Mouse (Mus musculus) kidney, embryonic 15.5 days (tissue): ENCODE measurements around the gene Fam57a. TPM values are rescaled to one million over a fixed set of nuclear protein-coding genes. Genes with fewer than 3 reads are reported as not detected.

Source experiments
- ATAC-seq: fragments of 200-750 bp; cut with Nextera tagmentation; replicated peaks from 2 replicates; pipeline ENCODE4 v1.8.0; 2017; ENCODE audit warnings: moderate TSS enrichment; ENCODE audit not compliant: low FRiP score
- H3K27ac ChIP-seq: fragments of 300-500 bp; sonication (generic); 2 replicates; pipeline ENCODE4 v1.5.1; 2015; ENCODE audit warnings: mild to moderate bottlenecking, inconsistent platforms
- H3K27me3 ChIP-seq: fragments of 300-500 bp; sonication (generic); 2 replicates; pipeline ENCODE4 v1.6.1; 2015; ENCODE audit warnings: inconsistent platforms
- H3K36me3 ChIP-seq: fragments of 300-500 bp; sonication (generic); 2 replicates; pipeline ENCODE4 v1.6.1; 2015; ENCODE audit warnings: inconsistent platforms
- H3K4me1 ChIP-seq: fragments of 300-500 bp; sonication (generic); 2 replicates; pipeline ENCODE4 v1.6.1; 2015; ENCODE audit warnings: inconsistent platforms
- H3K4me2 ChIP-seq: fragments of 300-500 bp; sonication (generic); 2 replicates; pipeline ENCODE4 v1.6.1; 2015; ENCODE audit warnings: moderate library complexity, mild to moderate bottlenecking, inconsistent platforms
- H3K4me3 ChIP-seq: fragments of 300-500 bp; sonication (generic); replicated peaks from 2 replicates; pipeline ENCODE4 v1.5.1; 2015; ENCODE audit warnings: mild to moderate bottlenecking, inconsistent platforms
- H3K9ac ChIP-seq: fragments of 300-500 bp; sonication (generic); 2 replicates; pipeline ENCODE4 v1.6.1; 2015; ENCODE audit warnings: mild to moderate bottlenecking, inconsistent platforms
- H3K9me3 ChIP-seq: fragments of 300-500 bp; sonication (generic); replicated peaks from 2 replicates; pipeline ENCODE4 v1.6.1; 2016; ENCODE audit warnings: inconsistent platforms
- WGBS: fragments of 180-500 bp; shearing (Covaris S2); methylation state at CpG from one replicate; pipeline ENCODE4 v1.1.7; 2015; ENCODE audit warnings: mixed read lengths; 5-methylcytosine and 5-hydroxymethylcytosine counted together
- polyA plus RNA-seq: library from polyadenylated mRNA; unstranded; fragments of >200 nt; fragmentation: Nextera tagmentation; extraction: Ambion mirVana; gene quantifications from 2 replicates; pipeline ENCODE4 v1.2.1, GENCODE M21; 2015

Gene Fam57a
- polyA plus RNA-seq, 1 experiment from 2014 or later = 27.0 TPM

DNA sequence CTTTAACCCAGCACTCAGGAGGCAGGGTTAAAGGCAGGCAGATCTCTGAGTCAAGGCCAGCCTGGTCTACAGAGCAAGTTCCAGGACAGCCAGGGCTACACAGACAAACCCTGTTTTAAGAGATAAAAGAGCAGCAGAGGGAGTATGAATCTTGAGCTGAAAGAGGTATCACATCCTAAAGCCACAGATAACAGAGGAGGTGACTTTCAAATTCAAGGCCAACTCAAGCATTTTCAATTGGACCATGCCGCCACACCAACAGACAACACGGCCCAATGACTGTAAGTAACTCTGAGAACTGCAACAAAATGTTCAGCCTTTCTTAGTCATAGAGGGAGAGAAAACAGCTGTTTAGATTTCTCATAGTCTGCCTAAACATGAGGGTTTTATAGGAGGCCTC lies 25.3 kb upstream of the Fam57a start:
- Histone ChIP-seq H3K9me3 (no peaks in the 10 kb centered on the region), H3K27me3 (no peaks in the 10 kb centered on the region), H3K4me1 (0 out of 2 replicates have a peak, but pooled peaks cover 4% of the 10 kb centered on the region), H3K9ac (no peak overlapping the region), H3K36me3 (peaks cover 31% of the 10 kb centered on the region), H3K27ac (no peak overlapping the region), H3K4me2 (no peak overlapping the region), H3K4me3 (no peak overlapping the region)
- no peak for ATAC-seq
- 94% methylated on average over 2 of the region's 2 CpGs for whole genome bisulfite sequencing

DNA sequence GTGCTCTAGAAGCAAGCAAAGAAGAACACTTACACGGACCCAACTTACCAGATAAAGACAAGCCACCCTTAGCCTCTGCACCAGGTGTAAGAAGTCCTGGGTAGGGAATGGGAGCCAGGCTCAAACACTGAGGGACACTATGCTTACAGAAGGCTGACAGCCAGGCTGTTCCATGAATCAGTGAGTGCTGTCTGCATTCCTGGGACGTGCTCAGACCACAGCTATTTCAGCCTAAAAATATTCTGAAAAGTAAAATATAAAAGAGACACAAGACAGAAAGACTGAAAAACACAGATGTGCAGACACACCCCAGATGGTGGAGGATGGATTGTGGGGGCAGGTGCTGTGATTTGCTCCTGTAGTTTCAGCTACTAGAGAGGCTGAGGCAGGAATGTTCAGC lies 24.6 kb upstream of the Fam57a start:
- no peaks in the 10 kb centered on the region for H3K9me3 ChIP-seq
- H3K27me3 ChIP-seq = no peaks in the 10 kb centered on the region
- no peak overlapping the region for H3K4me3 ChIP-seq
- H3K4me1 ChIP-seq = 0 out of 2 replicates have a peak, but pooled peaks cover 4% of the 10 kb centered on the region
- ATAC-seq = no peak
- H3K4me2 ChIP-seq = no peak overlapping the region
- no peak overlapping the region for H3K9ac ChIP-seq
- WGBS = 90% methylated on average over 2 of the region's 2 CpGs
- no peak overlapping the region for H3K27ac ChIP-seq
- peaks cover 29% of the 10 kb centered on the region for H3K36me3 ChIP-seq

DNA sequence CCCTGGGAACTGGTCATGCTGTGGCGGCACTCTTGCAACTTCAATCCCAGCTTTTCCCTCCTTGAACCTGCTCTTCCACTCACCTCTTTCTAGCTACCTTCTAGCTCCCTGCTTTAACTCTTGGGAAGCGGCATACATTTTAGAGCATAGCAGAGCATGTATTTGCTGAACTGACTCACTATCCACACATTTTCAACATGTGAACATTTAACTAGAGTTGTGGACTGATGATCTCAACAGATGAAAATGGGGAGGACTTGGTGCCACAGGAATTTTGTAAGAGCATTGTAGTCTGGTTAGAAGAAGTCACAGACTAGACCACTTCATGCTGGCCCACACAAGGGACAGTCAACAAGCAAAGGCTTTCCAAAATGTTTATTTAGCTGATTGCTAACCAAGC lies 21.1 kb upstream of the Fam57a start:
- Histone ChIP-seq H3K9me3 (no peaks in the 10 kb centered on the region), H3K4me1 (peaks cover 10% of the 10 kb centered on the region; the same call in 1 of the 2 replicates), H3K9ac (no peak overlapping the region), H3K36me3 (peaks cover 43% of the 10 kb centered on the region), H3K27ac (no peak overlapping the region), H3K27me3 (no peaks in the 10 kb centered on the region), H3K4me2 (no peak overlapping the region), H3K4me3 (no peak overlapping the region)
- ATAC-seq = no peak
- WGBS = 89% methylated on average over 2 of the region's 2 CpGs

DNA sequence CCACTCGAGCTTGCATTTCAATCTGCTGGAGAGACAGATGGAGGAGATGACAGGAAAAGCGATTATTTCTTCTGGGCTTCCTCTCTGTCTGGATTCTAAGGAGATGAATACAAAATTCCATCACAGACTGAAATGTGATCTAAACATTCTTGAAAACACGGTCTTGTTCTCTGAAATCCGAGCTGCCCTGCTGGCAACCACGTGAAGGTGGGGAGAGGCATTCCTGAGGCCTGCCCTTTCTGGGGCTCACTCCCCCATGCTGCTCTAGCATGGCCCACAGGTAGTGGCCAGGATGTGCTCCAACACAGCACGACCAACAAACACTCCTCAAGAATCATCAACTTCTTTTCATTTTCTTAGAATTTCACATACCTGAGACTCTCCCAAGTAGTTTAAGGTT lies 19.2 kb upstream of the Fam57a start:
- no peak overlapping the region for H3K4me3 ChIP-seq
- H3K36me3 ChIP-seq = peaks cover 38% of the 10 kb centered on the region
- H3K9me3 ChIP-seq = no peaks in the 10 kb centered on the region
- WGBS = 31% methylated on average over 6 of the region's 6 CpGs
- H3K9ac ChIP-seq = no peak overlapping the region
- no peaks in the 10 kb centered on the region for H3K27me3 ChIP-seq
- H3K27ac ChIP-seq = 0 out of 2 replicates have a peak overlapping the region, but pooled peaks have one; percentile 37
- H3K4me2 ChIP-seq = no peak overlapping the region
- peaks cover 10% of the 10 kb centered on the region; the same call in 1 of the 2 replicates for H3K4me1 ChIP-seq
- no peak for ATAC-seq

DNA sequence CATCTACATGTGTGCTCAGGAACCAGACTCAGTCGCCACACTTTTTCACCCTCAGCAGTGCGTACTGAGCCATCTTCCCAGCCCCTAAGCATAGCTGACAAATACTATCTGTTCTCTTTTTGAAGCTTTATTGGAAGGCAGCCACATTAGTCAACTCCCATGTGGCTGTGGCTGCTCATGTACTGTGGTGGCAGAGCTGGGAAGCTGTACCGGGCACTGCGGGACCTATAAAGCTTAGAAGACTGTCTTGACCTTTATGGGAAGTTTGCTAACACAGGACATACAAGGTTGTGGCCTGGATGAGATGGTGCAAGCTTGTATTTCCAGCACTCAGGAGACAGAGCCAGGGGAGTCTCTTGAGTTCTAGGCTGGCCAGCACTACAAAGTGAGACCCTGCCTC lies 12.8 kb upstream of the Fam57a start:
- Histone ChIP-seq H3K9me3 (no peaks in the 10 kb centered on the region), H3K36me3 (peaks cover 16% of the 10 kb centered on the region), H3K4me1 (no peaks in the 10 kb centered on the region), H3K4me2 (no peak overlapping the region), H3K27ac (no peak overlapping the region), H3K4me3 (no peak overlapping the region), H3K9ac (no peak overlapping the region), H3K27me3 (no peaks in the 10 kb centered on the region)
- ATAC-seq = no peak
- 94% methylated on average over 4 of the region's 4 CpGs for WGBS

DNA sequence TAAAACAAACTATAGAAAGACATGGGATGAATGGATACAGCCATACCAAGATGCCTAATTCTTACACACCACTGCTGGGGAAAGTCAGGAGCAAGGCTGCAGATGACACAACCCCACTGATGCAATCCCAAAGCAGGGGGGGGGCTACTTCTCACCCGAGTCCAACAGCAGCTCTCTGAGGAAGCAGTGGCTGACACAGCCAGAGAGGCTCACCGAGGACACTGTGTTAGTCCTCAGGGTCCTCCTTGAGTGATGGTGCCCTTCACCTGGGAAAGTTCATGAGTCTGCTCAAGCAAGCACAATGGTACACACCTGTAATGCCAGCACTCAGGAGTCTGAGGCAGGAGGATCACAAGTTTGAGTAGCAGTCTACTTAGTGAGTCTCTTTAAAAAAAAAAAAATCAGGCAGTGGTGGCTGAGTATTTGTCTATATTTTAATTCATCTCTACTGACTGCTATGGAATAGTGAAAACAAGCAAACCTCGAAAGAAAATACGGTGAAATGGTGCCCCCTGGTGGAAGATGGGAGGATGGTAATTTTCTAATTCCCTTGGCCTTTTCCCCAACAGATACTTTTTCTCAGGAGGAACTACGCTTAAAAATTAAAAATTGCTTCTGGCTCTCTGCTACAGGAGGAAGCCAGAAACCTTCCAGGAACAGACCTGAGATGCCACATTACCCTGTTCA lies 12.2 kb upstream of the Fam57a start:
- 31% methylated on average over 5 of the region's 5 CpGs for WGBS
- H3K36me3 ChIP-seq = peaks cover 20% of the 10 kb centered on the region
- no peak overlapping the region for H3K27ac ChIP-seq
- H3K4me3 ChIP-seq = no peak overlapping the region
- ATAC-seq = no peak
- H3K4me2 ChIP-seq = no peak overlapping the region
- H3K9ac ChIP-seq = no peak overlapping the region
- H3K4me1 ChIP-seq = no peaks in the 10 kb centered on the region
- no peaks in the 10 kb centered on the region for H3K9me3 ChIP-seq
- H3K27me3 ChIP-seq = no peaks in the 10 kb centered on the region

DNA sequence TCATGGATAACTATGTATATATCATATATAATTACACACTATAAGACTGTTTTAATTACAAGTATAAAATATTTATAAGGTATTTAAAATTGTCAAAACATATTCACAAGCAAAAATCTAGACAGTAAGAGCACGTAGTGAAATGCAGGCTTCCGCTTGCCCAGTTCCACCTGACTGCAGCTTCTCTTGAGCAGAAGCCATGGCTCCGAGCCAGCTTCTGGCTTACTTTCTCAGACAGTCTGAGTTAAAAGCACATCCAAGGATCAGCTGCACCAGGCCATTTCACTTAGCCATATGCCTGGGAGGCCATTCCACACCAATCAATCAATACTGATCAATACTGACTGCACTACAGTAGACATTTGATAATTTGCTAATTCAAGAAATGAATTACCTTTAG lies 10.5 kb upstream of the Fam57a start:
- Histone ChIP-seq H3K4me3 (no peak overlapping the region), H3K27ac (no peak overlapping the region), H3K4me1 (no peaks in the 10 kb centered on the region), H3K27me3 (no peaks in the 10 kb centered on the region), H3K36me3 (peaks cover 23% of the 10 kb centered on the region), H3K9ac (no peak overlapping the region), H3K4me2 (no peak overlapping the region), H3K9me3 (no peaks in the 10 kb centered on the region)
- no peak for ATAC-seq
- 81% methylated on average over 3 of the region's 3 CpGs for WGBS

DNA sequence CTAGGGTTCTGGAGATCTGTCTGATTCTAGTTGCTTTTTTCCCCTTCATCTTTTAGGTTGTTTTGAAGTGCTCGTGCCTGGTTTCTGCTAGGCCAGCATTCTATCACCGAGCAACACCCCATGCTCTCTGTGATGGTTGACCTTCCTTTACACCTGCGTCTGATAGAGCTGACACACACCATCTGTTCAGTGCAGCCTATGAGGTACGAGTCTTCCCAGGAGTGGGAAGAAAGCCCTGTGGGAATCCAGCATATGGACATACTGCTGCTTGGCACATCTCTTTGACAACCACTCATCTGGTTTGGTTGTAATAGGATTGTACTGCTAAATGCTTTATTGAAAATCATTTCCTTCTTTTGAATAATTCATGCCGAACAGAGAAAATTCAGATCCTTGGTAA lies 9.3 kb upstream of the Fam57a start:
- H3K9ac ChIP-seq = no peak overlapping the region
- 66% methylated on average over 5 of the region's 5 CpGs for WGBS
- ATAC-seq = no peak
- no peak overlapping the region for H3K4me3 ChIP-seq
- H3K27ac ChIP-seq = no peak overlapping the region
- no peak overlapping the region for H3K4me2 ChIP-seq
- no peaks in the 10 kb centered on the region for H3K4me1 ChIP-seq
- H3K27me3 ChIP-seq = no peaks in the 10 kb centered on the region
- H3K9me3 ChIP-seq = no peaks in the 10 kb centered on the region
- H3K36me3 ChIP-seq = peaks cover 27% of the 10 kb centered on the region

DNA sequence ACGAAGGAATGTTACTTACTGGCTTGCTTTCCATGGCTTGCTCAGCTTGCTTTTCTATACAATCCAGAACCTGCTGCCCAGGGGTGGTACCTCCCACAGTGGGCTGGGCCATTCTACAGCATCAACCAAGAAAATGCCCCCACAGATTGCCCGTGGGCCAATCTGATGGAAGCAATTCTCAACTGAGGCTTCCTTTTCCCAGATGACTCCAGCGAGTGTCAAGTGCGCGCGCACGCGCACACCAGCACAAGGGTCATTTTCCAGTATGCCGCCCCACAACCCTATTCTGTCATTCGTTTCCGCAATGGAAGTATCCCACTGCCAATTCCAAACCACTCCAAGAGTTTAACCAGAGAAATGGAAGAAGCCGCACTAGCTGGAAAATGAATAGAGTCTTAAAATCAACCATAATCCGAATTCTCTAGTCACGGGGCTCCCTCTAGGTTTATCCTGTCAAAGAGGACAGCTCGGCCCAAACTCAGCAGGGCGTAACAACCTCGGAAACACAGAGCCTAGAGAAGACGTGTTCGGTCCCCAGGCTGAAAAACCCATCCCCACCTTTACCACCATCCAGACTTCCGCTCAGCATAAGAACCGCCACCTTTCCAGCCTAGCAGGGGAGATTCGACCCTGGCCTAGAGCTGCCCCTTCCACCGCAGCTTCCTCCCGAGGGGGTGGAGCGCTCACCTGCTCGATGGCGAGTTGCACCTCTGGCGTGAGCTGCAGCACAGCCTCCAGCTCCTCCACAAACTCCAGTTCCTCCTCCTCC lies 561 bp upstream of the Fam57a start:
- Histone ChIP-seq H3K4me2 (peak overlapping the region; percentile 87), H3K4me3 (peak overlapping the region; percentile 81), H3K9me3 (no peaks in the 10 kb centered on the region), H3K4me1 (peaks cover 12% of the 10 kb centered on the region), H3K27ac (peak overlapping the region; percentile 63), H3K9ac (peak overlapping the region; percentile 62), H3K27me3 (no peaks in the 10 kb centered on the region), H3K36me3 (peaks cover 24% of the 10 kb centered on the region)
- WGBS = 1% methylated on average over 28 of the region's 28 CpGs
- peak; percentile 81 for ATAC-seq

DNA sequence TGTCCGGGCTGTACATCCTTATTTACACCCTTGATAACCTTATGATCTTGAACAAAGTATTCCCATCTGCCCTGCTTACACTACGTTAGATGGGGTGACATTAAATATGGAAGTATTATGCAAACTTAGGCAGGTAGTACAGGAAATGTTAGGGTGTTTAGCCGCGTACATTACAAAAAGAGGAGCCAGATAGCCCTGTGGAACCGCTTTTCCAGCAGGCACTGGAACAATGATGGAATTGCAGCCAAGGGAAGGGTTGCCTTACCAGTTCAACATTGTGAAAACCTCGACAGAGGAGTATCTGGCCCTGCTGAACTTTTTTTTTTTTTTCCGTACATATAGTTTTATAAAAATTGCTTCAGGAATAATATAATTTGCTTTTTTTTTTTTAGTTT lies 672 bp downstream of the Fam57a start:
- Histone ChIP-seq H3K4me2 (peak overlapping the region; percentile 87), H3K4me3 (peak overlapping the region; percentile 81), H3K9ac (peak overlapping the region; percentile 62), H3K27ac (no peak overlapping the region), H3K36me3 (peaks cover 17% of the 10 kb centered on the region), H3K27me3 (no peaks in the 10 kb centered on the region), H3K9me3 (no peaks in the 10 kb centered on the region), H3K4me1 (peaks cover 12% of the 10 kb centered on the region)
- ATAC-seq = no peak
- WGBS = 17% methylated on average over 7 of the region's 7 CpGs

DNA sequence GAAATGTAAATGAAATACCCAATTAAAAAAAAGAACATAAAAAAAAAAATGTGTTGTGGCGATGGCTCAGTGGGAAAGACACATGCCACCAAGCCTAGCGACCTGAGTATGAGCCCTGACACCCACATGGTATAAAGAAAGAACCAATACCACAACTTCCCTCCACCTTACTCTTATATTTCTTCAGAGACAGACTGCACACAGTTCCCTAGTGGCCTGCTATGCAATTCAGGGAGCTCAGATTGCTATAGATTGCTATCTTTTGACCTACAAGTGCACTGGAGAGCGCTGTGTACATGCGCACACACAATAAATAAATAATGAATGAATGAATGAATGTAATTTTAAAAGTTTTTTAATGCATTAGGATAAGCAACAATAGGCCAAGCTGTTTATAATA lies 4.3 kb downstream of the Fam57a start:
- peaks cover 6% of the 10 kb centered on the region for H3K4me1 ChIP-seq
- H3K4me3 ChIP-seq = no peak overlapping the region
- H3K27me3 ChIP-seq = no peaks in the 10 kb centered on the region
- WGBS = 89% methylated on average over 4 of the region's 4 CpGs
- H3K9me3 ChIP-seq = no peaks in the 10 kb centered on the region
- no peak overlapping the region for H3K27ac ChIP-seq
- no peak overlapping the region for H3K4me2 ChIP-seq
- no peak for ATAC-seq
- H3K36me3 ChIP-seq = no peaks in the 10 kb centered on the region
- no peak overlapping the region for H3K9ac ChIP-seq

DNA sequence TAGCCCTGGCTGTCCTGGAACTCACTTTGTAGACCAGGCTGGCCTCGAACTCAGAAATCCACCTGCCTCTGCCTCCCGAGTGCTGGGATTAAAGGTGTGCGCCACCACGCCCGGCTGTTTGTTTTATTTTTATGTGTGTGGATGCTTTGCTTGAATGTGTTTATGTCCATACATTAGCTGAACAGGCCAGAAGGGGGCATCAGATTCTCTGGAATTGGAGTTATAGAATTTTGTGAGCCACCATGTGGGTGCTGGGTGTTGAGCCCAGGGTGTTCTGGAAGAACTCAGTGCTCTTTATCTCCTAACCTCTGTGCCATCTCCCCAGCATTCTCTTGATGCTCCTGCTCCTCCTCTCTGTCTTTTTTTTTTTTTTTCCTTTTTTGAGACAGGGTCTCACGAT lies 7.4 kb downstream of the Fam57a start:
- H3K27ac ChIP-seq = no peak overlapping the region
- no peak overlapping the region for H3K4me2 ChIP-seq
- WGBS = 88% methylated on average over 6 of the region's 6 CpGs
- H3K9me3 ChIP-seq = no peaks in the 10 kb centered on the region
- H3K4me1 ChIP-seq = no peaks in the 10 kb centered on the region
- H3K4me3 ChIP-seq = no peak overlapping the region
- H3K36me3 ChIP-seq = no peaks in the 10 kb centered on the region
- no peak overlapping the region for H3K9ac ChIP-seq
- H3K27me3 ChIP-seq = no peaks in the 10 kb centered on the region
- no peak for ATAC-seq
